Mouse (Mus musculus) limb, embryonic 10.5 days (tissue): ENCODE measurements around the gene Cant1. TPM values are rescaled to one million over a fixed set of nuclear protein-coding genes. Genes with fewer than 3 reads are reported as not detected.

Experiments
- DNase-seq: peaks from one replicate; pipeline ENCODE4 v3.0.0-alpha.2; 2017; ENCODE audit warnings: low spot score
- H3K27ac ChIP-seq: fragments of 300-500 bp; sonication (generic); 2 replicates; pipeline ENCODE4 v1.5.1; 2016; ENCODE audit warnings: mild to moderate bottlenecking
- H3K27me3 ChIP-seq: fragments of 300-500 bp; sonication (generic); 2 replicates; pipeline ENCODE4 v1.6.1; 2016; ENCODE audit warnings: low read depth, mild to moderate bottlenecking; ENCODE audit not compliant: poor library complexity, severe bottlenecking
- H3K36me3 ChIP-seq: fragments of 300-500 bp; sonication (generic); 2 replicates; pipeline ENCODE4 v1.6.1; 2016; ENCODE audit warnings: mild to moderate bottlenecking, moderate library complexity
- H3K4me1 ChIP-seq: fragments of 300-500 bp; sonication (generic); 2 replicates; pipeline ENCODE4 v1.6.1; 2016
- H3K4me3 ChIP-seq: fragments of 300-500 bp; sonication (generic); 2 replicates; pipeline ENCODE4 v1.5.1; 2016; ENCODE audit warnings: mild to moderate bottlenecking, moderate library complexity
- H3K9me3 ChIP-seq: fragments of 300-500 bp; sonication (generic); replicated peaks from 2 replicates; pipeline ENCODE4 v1.6.1; 2016; ENCODE audit warnings: mild to moderate bottlenecking
- WGBS: fragments of 180-500 bp; shearing (Covaris S2); methylation state at CpG from one replicate; pipeline ENCODE4 v1.1.7; 2016; 5-methylcytosine and 5-hydroxymethylcytosine counted together
- polyA plus RNA-seq: library from polyadenylated mRNA; unstranded; fragments of >200 nt; fragmentation: Nextera tagmentation; extraction: Ambion mirVana; gene quantifications from 2 replicates; pipeline ENCODE4 v1.2.1, GENCODE M21; 2016

The Cant1 gene
- polyA plus RNA-seq, 1 experiment from 2014 or later: 25.9 TPM

DNA sequence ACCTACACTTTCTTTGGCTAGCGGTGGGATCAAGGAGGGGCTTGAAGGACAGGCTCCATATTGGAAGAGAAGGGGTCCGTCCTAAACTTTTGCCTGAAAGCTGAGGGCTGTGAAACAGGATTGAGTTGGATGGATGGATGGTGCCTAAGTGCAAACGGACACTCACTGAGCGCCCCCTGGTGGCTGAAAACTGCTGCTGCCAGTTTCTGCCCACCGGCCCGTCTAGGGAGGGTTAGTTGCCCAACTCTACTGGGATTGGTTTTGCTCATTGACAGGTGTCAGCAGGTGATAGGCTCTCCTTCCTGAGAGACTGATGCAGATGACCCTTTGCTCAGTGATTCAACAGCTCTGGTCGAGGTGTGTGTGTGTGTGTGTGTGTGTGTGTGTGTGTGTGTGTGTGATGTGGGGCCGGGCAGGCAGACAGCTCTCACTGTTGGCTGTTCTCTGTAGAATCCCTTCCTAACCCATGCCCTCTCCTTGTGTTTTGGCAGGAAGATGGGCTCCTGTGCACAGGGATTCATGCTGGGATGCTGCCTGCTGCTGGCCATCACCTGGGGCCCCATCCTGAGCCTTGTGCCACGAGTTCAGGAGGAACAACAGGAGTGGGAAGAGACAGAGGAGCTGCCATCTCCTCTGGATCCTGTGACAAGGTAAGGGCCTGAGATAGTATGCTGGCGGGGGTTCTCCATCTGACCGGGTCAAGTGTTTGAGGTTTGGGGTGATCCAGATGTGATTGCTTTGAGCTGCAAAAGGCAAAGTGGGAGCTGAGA lies 24.5 kb upstream of the Cant1 start:
- 35% methylated on average over 11 of the region's 11 CpGs for WGBS
- peak; percentile 93 for DNase-seq
- Histone ChIP-seq H3K27ac (0 out of 2 replicates have a peak overlapping the region, but pooled peaks have one; percentile 32), H3K4me3 (no peak overlapping the region), H3K9me3 (no peaks in the 10 kb centered on the region), H3K27me3 (peaks cover 4% of the 10 kb centered on the region; the same call in 1 of the 2 replicates), H3K36me3 (no peaks in the 10 kb centered on the region), H3K4me1 (peaks cover 36% of the 10 kb centered on the region)

DNA sequence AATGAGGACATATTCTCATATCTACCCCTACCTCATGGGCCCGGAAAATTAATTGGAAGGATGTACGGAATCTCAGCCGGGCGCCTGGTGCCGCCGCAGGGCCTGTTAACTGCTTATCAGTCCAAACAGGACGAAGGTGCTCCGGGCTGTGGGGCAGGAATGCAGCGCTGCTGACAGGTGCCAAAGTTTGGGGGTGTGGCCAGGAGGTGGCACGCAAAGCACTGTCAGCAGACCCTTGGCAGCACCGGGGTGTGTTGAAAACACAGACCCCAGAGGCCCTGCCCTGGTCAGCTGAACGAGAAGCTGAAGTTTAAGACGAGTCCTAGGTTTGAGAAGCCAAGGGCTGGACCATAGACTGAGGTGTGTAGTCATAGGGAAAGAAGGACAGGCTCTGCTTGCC lies 23.8 kb upstream of the Cant1 start:
- 0 out of 2 replicates have a peak overlapping the region, but pooled peaks have one; percentile 32 for H3K27ac ChIP-seq
- DNase-seq: no peak
- no peaks in the 10 kb centered on the region for H3K9me3 ChIP-seq
- no peaks in the 10 kb centered on the region for H3K36me3 ChIP-seq
- H3K27me3 ChIP-seq: peaks cover 4% of the 10 kb centered on the region; the same call in 1 of the 2 replicates
- H3K4me3 ChIP-seq: no peak overlapping the region
- WGBS: 85% methylated on average over 13 of the region's 13 CpGs
- peaks cover 37% of the 10 kb centered on the region for H3K4me1 ChIP-seq

DNA sequence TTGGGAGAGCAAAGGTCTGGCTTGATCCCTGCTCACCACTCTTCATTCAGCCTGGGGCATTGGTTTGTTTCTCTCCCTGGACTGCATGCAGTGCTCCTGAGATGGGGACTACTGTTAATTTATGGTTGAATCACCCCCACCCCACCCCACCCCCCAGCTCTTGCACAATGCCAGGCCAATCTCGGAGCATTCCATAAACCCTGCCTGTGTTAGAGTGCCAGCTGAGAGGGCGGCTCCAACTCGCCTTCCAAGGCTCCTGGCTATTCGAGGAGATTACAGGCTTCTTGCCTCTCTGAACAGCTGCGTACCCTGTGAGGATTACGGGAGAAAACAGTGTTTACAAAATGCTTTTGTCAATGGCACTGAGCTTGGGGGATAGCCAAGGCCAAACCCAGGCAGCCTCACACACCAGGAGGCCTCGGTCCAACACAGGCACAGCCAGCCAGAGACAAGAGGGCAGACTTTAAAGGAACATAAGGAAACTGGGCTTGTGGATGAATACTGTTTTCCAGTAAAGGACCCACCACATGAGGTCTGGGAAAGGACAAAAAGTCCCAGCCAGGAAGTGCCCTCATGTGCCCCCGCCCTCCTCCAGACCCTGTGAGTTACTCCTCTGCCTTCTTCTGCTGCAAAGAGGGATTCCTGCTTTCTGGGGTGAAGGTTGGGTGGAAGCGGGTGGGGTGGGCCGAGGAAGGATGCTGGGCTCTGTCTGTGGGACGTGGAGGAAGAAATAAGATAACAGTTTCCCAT lies 20.0 kb upstream of the Cant1 start:
- H3K36me3 ChIP-seq: no peaks in the 10 kb centered on the region
- no peak for DNase-seq
- 45% methylated on average over 11 of the region's 11 CpGs for WGBS
- no peaks in the 10 kb centered on the region for H3K9me3 ChIP-seq
- peaks cover 4% of the 10 kb centered on the region; the same call in 1 of the 2 replicates for H3K27me3 ChIP-seq
- peaks cover 61% of the 10 kb centered on the region for H3K4me1 ChIP-seq
- no peak overlapping the region for H3K4me3 ChIP-seq
- H3K27ac ChIP-seq: peak overlapping the region; percentile 65

DNA sequence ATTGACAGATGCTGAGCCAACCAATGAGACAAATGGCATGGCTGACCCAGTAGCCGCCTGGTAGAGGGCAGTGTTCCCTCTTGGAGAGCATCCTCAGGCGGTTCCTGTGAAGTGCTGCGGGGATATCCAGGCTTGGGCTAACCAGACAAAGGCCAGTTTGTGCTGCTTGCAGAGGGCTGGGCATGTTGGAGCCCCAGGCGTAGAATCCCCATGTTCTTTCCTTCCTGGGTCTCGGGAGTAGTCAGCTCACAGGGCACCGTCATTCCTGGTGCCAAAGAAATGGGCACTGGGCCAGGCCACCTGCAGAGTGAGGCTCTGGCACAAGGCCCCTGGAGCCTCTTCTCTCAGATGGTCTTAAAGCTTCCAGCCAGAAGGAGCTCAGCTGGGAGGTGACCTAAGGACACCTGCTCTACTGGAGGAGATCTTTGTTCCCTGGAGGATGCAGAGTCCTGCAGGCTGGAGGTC lies 17.6 kb upstream of the Cant1 start:
- H3K36me3 ChIP-seq: no peaks in the 10 kb centered on the region
- H3K27ac ChIP-seq: peak overlapping the region; percentile 38; the same call in 1 of the 2 replicates
- no peaks in the 10 kb centered on the region for H3K9me3 ChIP-seq
- H3K4me3 ChIP-seq: no peak overlapping the region
- H3K4me1 ChIP-seq: peaks cover 73% of the 10 kb centered on the region
- DNase-seq: no peak
- 61% methylated on average over 6 of the region's 6 CpGs for WGBS
- no peaks in the 10 kb centered on the region for H3K27me3 ChIP-seq

DNA sequence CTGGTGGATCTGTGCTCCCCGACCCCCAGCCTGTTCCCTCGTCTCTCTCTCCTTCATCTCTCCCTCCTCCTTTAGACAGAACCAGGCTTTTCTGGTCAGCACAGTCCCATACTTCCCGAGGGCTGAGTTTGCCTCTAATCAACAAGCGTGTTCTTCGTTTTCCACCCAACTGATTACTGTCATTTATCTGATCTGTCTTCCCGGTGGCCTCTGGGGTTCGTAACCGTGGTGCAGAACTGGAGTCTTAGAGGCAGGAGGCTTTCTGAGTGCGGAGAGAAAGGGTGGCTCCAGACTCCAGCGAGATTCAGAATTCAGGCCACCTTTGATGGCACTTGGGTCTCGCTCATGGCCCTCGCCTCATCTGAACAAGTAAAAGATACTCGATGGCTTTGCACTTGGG lies 15.2 kb upstream of the Cant1 start:
- Histone ChIP-seq H3K4me1 (peaks cover 84% of the 10 kb centered on the region), H3K27me3 (no peaks in the 10 kb centered on the region), H3K27ac (peak overlapping the region; percentile 68), H3K4me3 (peak overlapping the region; percentile 34), H3K36me3 (no peaks in the 10 kb centered on the region), H3K9me3 (no peaks in the 10 kb centered on the region)
- no peak for DNase-seq
- 46% methylated on average over 13 of the region's 13 CpGs for WGBS

DNA sequence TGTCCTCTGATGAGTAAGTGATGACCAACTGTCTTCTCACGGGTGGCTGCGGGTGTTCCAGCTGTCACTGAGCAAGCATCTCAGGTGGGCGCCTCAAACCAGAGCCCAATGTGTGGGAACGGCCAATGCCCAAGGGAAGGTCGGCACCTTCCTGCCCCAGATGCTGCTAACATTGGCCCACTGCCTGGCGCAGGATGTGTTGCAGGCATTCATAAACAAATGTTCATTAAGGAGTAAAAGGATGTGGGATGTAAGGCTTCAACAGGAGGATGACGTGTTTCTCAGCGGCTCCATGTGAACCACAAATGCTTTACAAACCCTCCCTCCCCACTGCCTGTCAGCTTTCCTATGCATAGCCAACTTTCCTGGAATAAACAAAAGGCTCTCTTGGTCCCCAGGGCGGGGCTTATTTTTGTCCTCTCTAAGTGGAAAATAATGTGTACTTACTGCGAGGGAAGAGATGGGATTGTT lies 14.5 kb upstream of the Cant1 start:
- peak overlapping the region; percentile 68 for H3K27ac ChIP-seq
- H3K4me1 ChIP-seq: peaks cover 84% of the 10 kb centered on the region
- H3K36me3 ChIP-seq: no peaks in the 10 kb centered on the region
- DNase-seq: no peak
- no peaks in the 10 kb centered on the region for H3K27me3 ChIP-seq
- H3K9me3 ChIP-seq: no peaks in the 10 kb centered on the region
- 78% methylated on average over 10 of the region's 10 CpGs for WGBS
- peak overlapping the region; percentile 34 for H3K4me3 ChIP-seq

DNA sequence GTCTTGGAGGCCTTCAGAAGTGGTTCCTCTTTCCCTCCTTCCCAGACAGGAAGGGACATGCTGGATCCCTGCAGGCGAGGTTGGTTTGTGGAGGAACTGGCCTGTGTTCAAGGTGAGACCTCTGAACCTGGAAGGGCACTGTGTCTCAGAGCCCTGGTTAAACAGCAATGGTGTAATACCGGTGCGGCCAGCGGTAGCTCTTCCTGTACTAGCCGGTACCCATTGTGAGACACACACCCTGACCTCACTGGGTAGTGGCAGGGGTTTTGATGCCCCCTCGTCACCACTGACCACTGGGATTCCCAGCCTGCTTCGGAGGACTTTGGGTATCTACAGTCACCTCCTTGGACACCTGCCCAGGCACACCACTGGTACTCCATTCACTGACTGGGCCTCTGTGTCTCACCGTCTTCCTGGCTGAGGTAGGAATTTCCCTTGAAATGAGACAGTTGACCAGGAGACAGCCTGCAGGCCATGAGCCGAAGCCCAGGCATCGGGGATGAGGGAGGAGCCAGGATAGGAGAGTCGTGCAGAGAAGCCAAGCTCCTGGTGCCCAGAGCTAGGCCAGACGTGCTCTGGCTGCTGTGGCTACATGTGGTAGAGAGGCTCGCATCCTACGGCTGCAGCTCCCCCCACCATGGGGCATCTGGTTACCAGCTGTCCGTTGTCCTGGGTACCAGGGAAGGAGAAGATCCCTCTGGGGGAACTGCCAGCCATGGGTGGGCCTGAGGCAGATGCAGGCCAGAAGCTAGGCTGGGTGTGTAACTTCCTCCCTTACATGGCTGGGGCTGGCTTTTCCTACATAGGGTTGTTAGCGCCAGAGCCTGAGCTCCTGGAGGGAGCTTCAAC lies 12.4 kb upstream of the Cant1 start:
- 76% methylated on average over 16 of the region's 16 CpGs for WGBS
- Histone ChIP-seq H3K36me3 (no peaks in the 10 kb centered on the region), H3K9me3 (no peaks in the 10 kb centered on the region), H3K4me1 (peaks cover 83% of the 10 kb centered on the region), H3K27ac (peak overlapping the region; percentile 20; the same call in 1 of the 2 replicates), H3K4me3 (no peak overlapping the region), H3K27me3 (0 out of 2 replicates have a peak, but pooled peaks cover 5% of the 10 kb centered on the region)
- DNase-seq: no peak

DNA sequence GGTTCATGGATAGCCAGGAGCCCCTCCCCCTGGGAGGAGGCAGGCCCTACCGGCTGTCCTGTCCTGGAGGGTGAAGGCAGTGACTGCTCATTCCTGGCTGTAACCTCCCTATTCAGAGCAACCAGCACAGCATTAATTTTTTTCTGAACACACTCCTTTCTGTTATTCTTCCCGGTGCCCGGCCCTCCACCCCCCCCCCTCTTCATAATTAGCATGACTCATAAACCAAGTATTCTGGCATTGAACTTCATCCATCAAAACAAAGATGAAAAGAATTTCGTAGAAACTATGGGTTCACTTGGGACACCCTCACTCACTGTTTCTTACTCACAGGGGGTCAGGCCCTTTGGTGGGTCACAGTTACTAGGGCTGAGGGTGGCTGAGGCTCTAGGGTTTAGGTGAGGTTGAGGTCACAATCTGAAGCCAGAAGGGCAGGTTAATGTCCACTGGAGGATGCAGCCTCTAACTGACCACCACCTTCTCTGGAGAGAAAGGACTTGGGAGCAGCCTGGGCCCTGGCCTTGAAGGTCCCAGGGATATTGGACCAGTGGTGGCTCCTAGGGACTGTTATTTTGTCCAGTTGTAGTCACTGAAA lies 11.5 kb upstream of the Cant1 start:
- H3K9me3 ChIP-seq: no peaks in the 10 kb centered on the region
- H3K4me3 ChIP-seq: no peak overlapping the region
- no peaks in the 10 kb centered on the region for H3K36me3 ChIP-seq
- DNase-seq: no peak
- 64% methylated on average over 4 of the region's 4 CpGs for WGBS
- H3K27ac ChIP-seq: 0 out of 2 replicates have a peak overlapping the region, but pooled peaks have one; percentile 19
- peaks cover 75% of the 10 kb centered on the region for H3K4me1 ChIP-seq
- 0 out of 2 replicates have a peak, but pooled peaks cover 7% of the 10 kb centered on the region for H3K27me3 ChIP-seq

DNA sequence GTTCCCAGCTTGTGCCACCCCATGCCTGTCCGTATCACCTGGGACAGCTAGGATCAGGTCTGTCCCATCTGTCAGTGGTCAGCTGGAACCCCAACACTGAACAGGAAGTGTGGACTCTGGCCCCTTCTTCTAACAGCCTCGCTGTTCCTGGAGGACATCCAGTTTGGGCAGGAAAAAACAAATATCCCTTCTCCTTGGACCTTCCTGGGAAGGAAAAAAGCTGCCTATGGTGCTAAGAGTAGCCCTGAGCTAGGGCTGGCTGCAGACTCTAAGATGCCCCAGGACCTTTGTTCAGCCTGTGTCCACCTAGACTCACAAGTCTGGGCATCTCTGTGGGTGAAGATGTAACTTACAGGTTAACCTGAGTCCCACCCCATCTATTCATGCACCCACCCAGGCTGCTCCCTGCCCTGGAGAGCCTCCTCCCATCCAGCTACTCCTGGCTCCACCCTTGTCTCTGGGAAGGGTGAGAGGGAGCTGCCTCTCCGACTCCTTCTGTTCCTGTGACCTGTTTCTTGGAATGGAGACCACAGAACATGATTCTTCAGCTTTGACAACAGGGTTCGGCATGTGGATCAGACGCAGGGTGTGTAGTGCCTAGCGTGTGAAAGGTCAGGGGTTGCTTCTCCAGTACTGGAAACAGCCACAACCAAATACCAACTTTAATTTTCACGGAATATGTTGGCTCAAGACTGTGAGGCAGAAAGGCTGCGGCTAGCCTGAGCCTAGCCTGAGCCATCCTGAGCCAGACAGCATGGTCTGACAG lies 10.2 kb upstream of the Cant1 start:
- WGBS: 55% methylated on average over 8 of the region's 8 CpGs
- Histone ChIP-seq H3K4me3 (peak overlapping the region; percentile 48), H3K27me3 (0 out of 2 replicates have a peak, but pooled peaks cover 12% of the 10 kb centered on the region), H3K4me1 (peaks cover 70% of the 10 kb centered on the region), H3K36me3 (no peaks in the 10 kb centered on the region), H3K27ac (peak overlapping the region; percentile 81), H3K9me3 (no peaks in the 10 kb centered on the region)
- no peak for DNase-seq

DNA sequence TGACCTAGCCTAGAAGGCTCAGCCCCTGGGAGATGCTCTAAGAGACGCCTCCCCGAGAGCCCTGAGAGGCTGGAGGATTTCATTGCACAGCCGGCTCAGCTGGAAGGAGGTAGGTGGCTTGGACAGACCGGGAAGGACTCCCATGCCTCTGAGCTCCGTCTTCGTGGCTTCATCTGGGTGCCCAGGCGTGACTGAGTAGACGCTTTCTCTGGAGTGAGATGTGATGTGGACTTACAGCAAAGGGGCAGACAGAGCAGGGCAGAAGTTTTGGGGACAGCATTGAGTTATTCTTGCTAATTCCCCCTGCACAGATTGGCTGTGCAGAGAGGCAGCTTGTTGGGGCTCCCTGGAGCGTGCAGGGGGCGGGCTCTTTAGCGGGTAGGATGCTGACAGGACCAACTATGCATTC lies 9.6 kb upstream of the Cant1 start:
- Histone ChIP-seq H3K9me3 (no peaks in the 10 kb centered on the region), H3K27ac (peak overlapping the region; percentile 81), H3K27me3 (0 out of 2 replicates have a peak, but pooled peaks cover 17% of the 10 kb centered on the region), H3K4me3 (peak overlapping the region; percentile 48), H3K36me3 (no peaks in the 10 kb centered on the region), H3K4me1 (peaks cover 70% of the 10 kb centered on the region)
- 9% methylated on average over 11 of the region's 11 CpGs for WGBS
- peak; percentile 44 for DNase-seq

DNA sequence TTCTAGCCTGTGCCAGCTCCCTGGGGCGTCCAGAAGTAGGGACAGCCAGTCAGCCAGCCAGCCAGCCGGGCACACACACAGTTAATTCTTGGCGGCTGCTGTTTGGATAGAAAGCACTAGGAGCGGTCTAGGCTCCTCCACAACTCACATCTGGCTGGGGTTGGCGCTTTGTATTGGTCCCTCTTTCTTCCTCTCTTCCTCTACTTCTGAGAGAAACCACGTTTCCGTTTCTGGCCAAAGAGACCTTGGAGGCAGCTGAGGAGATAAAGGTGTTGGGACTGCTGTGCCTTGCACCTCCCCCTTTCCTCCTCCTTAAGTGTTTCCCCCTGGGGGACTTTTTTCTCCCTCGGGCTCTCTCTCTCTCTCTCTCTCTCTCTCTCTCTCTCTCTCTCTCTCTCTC lies 9.1 kb upstream of the Cant1 start, which contains the start of gene C1qtnf1:
Gene C1qtnf1 (plus strand): TSS at position 218 of the 400 bp plus-strand sequence.
- Histone ChIP-seq H3K4me1 (peaks cover 69% of the 10 kb centered on the region), H3K27ac (peak within 1 kb of the TSS; percentile 81), H3K4me3 (peak within 1 kb of the TSS; percentile 48), H3K27me3 (0 out of 2 replicates have a peak, but pooled peaks cover 17% of the 10 kb centered on the region), H3K36me3 (no peaks in the 10 kb centered on the region), H3K9me3 (no peaks in the 10 kb centered on the region)
- peak; percentile 56 for DNase-seq
- 2% methylated on average over 8 of the region's 8 CpGs for WGBS
